26 mouse cellular contexts compared by ENCODE assay signal in genomic region chr6:72273153-72273552, GRCm38 (mm10). TPM values are rescaled to one million over a fixed set of nuclear protein-coding genes. Genes with fewer than 3 reads are reported as not detected.
DNase-seq lines count a peak whose midpoint lies in the region; ATAC-seq and TF ChIP-seq lines count a peak whose summit lies in the region.
"Had no signal": no experiment of that assay in that cellular context is flagged by ENCODE, and none has a peak within 500 bp of the region (broad histone marks: within the 10 kb centered on the region; RNA-seq: fewer than 3 reads in every experiment).

No protein-coding gene starts in this region.

- no peak for DNase-seq in lung, embryonic 14.5 days
- no peak for DNase-seq in lung, postnatal 4 days
- DNase-seq in ZHBTc4 (ENCODE audit: low read depth, low spot score) (peak; percentile 15), liver (peak; percentile 94)
- DNase-seq in liver, postnatal 0 days = peak; percentile 78
- DNase-seq in kidney, postnatal 25 days = no peak
- no peak for DNase-seq in gastrocnemius, postnatal 36 days
- DNase-seq: adrenal gland, adult 8-10 months; B cell, adult 2 months; cerebellum, adult 18-20 months; gastrocnemius, postnatal 10 days; heart, postnatal 36 days; kidney, adult 2 months; kidney, postnatal 36 days; layer of hippocampus, adult 9-11 months; right cerebral cortex, postnatal 25 days; thymus, adult 2 months had no signal

- WGBS in lung, embryonic 14.5 days = 67% methylated on average over 6 of the region's 6 CpGs
- WGBS in liver, postnatal 0 days (ENCODE audit: insufficient replicate concordance) = 50% methylated on average over 6 of the region's 6 CpGs
- WGBS in hindbrain, embryonic 16.5 days = 76% methylated on average over 6 of the region's 6 CpGs

- H3K27ac ChIP-seq in lung, embryonic 14.5 days (ENCODE audit: low read depth) = peak overlapping the region; percentile 62; the same call in 1 of the 2 replicates
- peak overlapping the region; percentile 98 for H3K27ac ChIP-seq in liver, postnatal 0 days (ENCODE audit: low read depth)
- H3K27ac ChIP-seq in hindbrain, embryonic 16.5 days (ENCODE audit: low read depth, low read length) = no peak overlapping the region
- H3K27ac ChIP-seq: hindbrain, postnatal 0 days; macrophage; neural tube, embryonic 13.5 days had no signal

- no peaks in the 10 kb centered on the region for H3K27me3 ChIP-seq in lung, embryonic 14.5 days (ENCODE audit: insufficient read depth, low read length)
- no peaks in the 10 kb centered on the region for H3K27me3 ChIP-seq in liver, postnatal 0 days (ENCODE audit: insufficient read depth, low read length)
- H3K27me3 ChIP-seq in hindbrain, embryonic 16.5 days (replicated peaks; ENCODE audit: control insufficient read depth, insufficient read depth, low read length) = no peaks in the 10 kb centered on the region
- H3K27me3 ChIP-seq: neural tube, embryonic 13.5 days had no signal

- TF ChIP-seq CTCF in lung, embryonic 14.5 days (IDR thresholded peaks at IDR 0.05; ENCODE audit: low read depth) = no peak
- no peak for TF ChIP-seq CTCF in liver, postnatal 0 days (IDR thresholded peaks at IDR 0.05; ENCODE audit: low read depth)

- no peak for TF ChIP-seq EP300 in liver, postnatal 0 days (IDR thresholded peaks at IDR 0.05; ENCODE audit: low read depth)

- peaks cover 4% of the 10 kb centered on the region; the same call in 1 of the 2 replicates for H3K4me1 ChIP-seq in lung, embryonic 14.5 days (ENCODE audit: insufficient read depth)
- H3K4me1 ChIP-seq in liver, postnatal 0 days (ENCODE audit: insufficient read depth) = peaks cover 51% of the 10 kb centered on the region
- peaks cover 1% of the 10 kb centered on the region; the same call in 1 of the 2 replicates for H3K4me1 ChIP-seq in hindbrain, embryonic 16.5 days (ENCODE audit: control insufficient read depth, insufficient read depth, low read depth, low read length)

- no peaks in the 10 kb centered on the region for H3K9me3 ChIP-seq in lung, embryonic 14.5 days (ENCODE audit: low read depth, low read length)
- H3K9me3 ChIP-seq in liver, postnatal 0 days (ENCODE audit: low read length) = no peaks in the 10 kb centered on the region
- no peaks in the 10 kb centered on the region for H3K9me3 ChIP-seq in hindbrain, embryonic 16.5 days (ENCODE audit: control insufficient read depth, low read length)
- H3K9me3 ChIP-seq: neural tube, embryonic 13.5 days had no signal

- intact Hi-C loops in gastrocnemius, postnatal 36 days (cut with DNase I) = no loop called here

- no peak for ATAC-seq in lung, embryonic 14.5 days (ENCODE audit: insufficient read depth)
- ATAC-seq in liver, postnatal 0 days = no peak
- no peak for ATAC-seq in hindbrain, embryonic 16.5 days
- ATAC-seq: hindbrain, postnatal 0 days had no signal

- no peak overlapping the region for H3K4me2 ChIP-seq in lung, embryonic 14.5 days
- peak overlapping the region; percentile 50 for H3K4me2 ChIP-seq in liver, postnatal 0 days (ENCODE audit: low read depth, low read length)
- H3K4me2 ChIP-seq in hindbrain, embryonic 16.5 days (ENCODE audit: low read length) = no peak overlapping the region
- H3K4me2 ChIP-seq: midbrain, embryonic 11.5 days; neural tube, embryonic 13.5 days had no signal

- no peak overlapping the region for H3K9ac ChIP-seq in lung, embryonic 14.5 days
- H3K9ac ChIP-seq in liver, postnatal 0 days (replicated peaks) = peak overlapping the region; percentile 50
- no peak overlapping the region for H3K9ac ChIP-seq in hindbrain, embryonic 16.5 days (ENCODE audit: low read depth, low read length)
- H3K9ac ChIP-seq: neural tube, embryonic 13.5 days had no signal

- no peak overlapping the region for H3K4me3 ChIP-seq in lung, embryonic 14.5 days (ENCODE audit: low read depth, low read length)
- no peak overlapping the region for H3K4me3 ChIP-seq in liver, postnatal 0 days (ENCODE audit: low read depth, low read length)
- no peak overlapping the region for H3K4me3 ChIP-seq in hindbrain, embryonic 16.5 days (ENCODE audit: low read length)
- H3K4me3 ChIP-seq: neural tube, embryonic 13.5 days had no signal

- H3K36me3 ChIP-seq in lung, embryonic 14.5 days (ENCODE audit: insufficient read depth) = no peaks in the 10 kb centered on the region
- H3K36me3 ChIP-seq in liver, postnatal 0 days (replicated peaks; ENCODE audit: insufficient read depth, low read length) = no peaks in the 10 kb centered on the region
- no peaks in the 10 kb centered on the region for H3K36me3 ChIP-seq in hindbrain, embryonic 16.5 days (ENCODE audit: control insufficient read depth, insufficient read depth, low read length)
- H3K36me3 ChIP-seq: neural tube, embryonic 13.5 days had no signal

RNA-seq across cellular contexts. Expression of gene Sftpb, which starts 31.3 kb away (rescaled TPM):
- polyA plus RNA-seq in lung, embryonic 14.5 days (2014; fragmentation: Nextera tagmentation; extraction: Ambion mirVana) = 30.4 and 33.5 TPM in 2 replicates
- polyA plus RNA-seq in liver, postnatal 0 days (2015; fragmentation: Nextera tagmentation; extraction: Ambion mirVana) = 0.16 and 0.20 TPM in 2 replicates
- 0.61 and 0.70 TPM in 2 replicates for polyA plus RNA-seq in hindbrain, embryonic 16.5 days (2015; fragmentation: Nextera tagmentation; extraction: Ambion mirVana)
- not detected for total RNA-seq in gastrocnemius, postnatal 36 days (2021)
- total RNA-seq: adrenal gland, adult 8-10 months; common myeloid progenitor, adult 5-6 weeks; gastrocnemius, postnatal 10 days; heart, postnatal 36 days; left cerebral cortex, adult 8-10 months had no signal
- polyA plus RNA-seq: embryonic facial prominence, embryonic 11.5 days; kidney, adult 2 months; limb, embryonic 11.5 days; macrophage; midbrain, embryonic 11.5 days had no signal

RNA-seq across cellular contexts. Expression of gene Atoh8, which starts 37.8 kb away (rescaled TPM):
- 18.7 and 19.3 TPM in 2 replicates for polyA plus RNA-seq in lung, embryonic 14.5 days (2014; fragmentation: Nextera tagmentation; extraction: Ambion mirVana)
- polyA plus RNA-seq in liver, postnatal 0 days (2015; fragmentation: Nextera tagmentation; extraction: Ambion mirVana) = 0.96 and 1.3 TPM in 2 replicates
- 3.9 and 4.7 TPM in 2 replicates for polyA plus RNA-seq in hindbrain, embryonic 16.5 days (2015; fragmentation: Nextera tagmentation; extraction: Ambion mirVana)
- 1 to 10 TPM; 5.2 to 5.7 TPM for total RNA-seq in gastrocnemius, postnatal 36 days (2021)
- polyA plus RNA-seq: macrophage had no signal

Comparison
In these comparisons a context has a peak if more than half of its experiments do, and no peak if none do; other contexts are left out.
1. DNase-seq: peak in ZHBTc4 (single experiment), liver (single experiment) and liver, postnatal 0 days (single experiment); none in lung, embryonic 14.5 days (single experiment), lung, postnatal 4 days (0 of 2), kidney, postnatal 25 days (0 of 2) and gastrocnemius, postnatal 36 days (0 of 2).
2. RNA of gene Sftpb, which starts 31.3 kb away (polyA plus RNA-seq): 30.4 to 33.5 TPM in lung, embryonic 14.5 days; 0.61 to 0.70 TPM in hindbrain, embryonic 16.5 days and 0.16 to 0.20 TPM in liver, postnatal 0 days; every median in the first group is over 10 times any median in the second.